Mouse (Mus musculus) kidney, adult 2 months (tissue): ENCODE measurements around the gene Eif3m. TPM values are rescaled to one million over a fixed set of nuclear protein-coding genes. Genes with fewer than 3 reads are reported as not detected.
A peak's percentile ranks its signal among the peaks of the same experiment; 100 is the strongest.

Experiments
- DNase-seq: peaks from one replicate; pipeline ENCODE4 v3.0.0; 2021
- H3K27ac ChIP-seq: fragments of 200-500 bp; 2 replicates; pipeline ENCODE4 v1.5.1; 2012; ENCODE audit warnings: low read depth, low read length, control low read depth, inconsistent platforms; ENCODE audit not compliant: insufficient read depth
- H3K27me3 ChIP-seq: fragments of 200-500 bp; replicated peaks from 2 replicates; pipeline ENCODE4 v1.6.1; 2012; ENCODE audit warnings: mild to moderate bottlenecking, moderate library complexity, low read length, inconsistent platforms; ENCODE audit not compliant: control insufficient read depth, insufficient read depth
- H3K36me3 ChIP-seq: fragments of 200-500 bp; 2 replicates; pipeline ENCODE4 v1.6.1; 2012; ENCODE audit warnings: mild to moderate bottlenecking, moderate library complexity, low read length, inconsistent platforms; ENCODE audit not compliant: control insufficient read depth, insufficient read depth
- H3K4me1 ChIP-seq: fragments of 200-500 bp; 2 replicates; pipeline ENCODE4 v1.6.1; 2011; ENCODE audit warnings: low read length; ENCODE audit not compliant: control insufficient read depth, insufficient read depth
- H3K4me3 ChIP-seq: fragments of 200-500 bp; 2 replicates; pipeline ENCODE4 v1.5.1; 2011; ENCODE audit warnings: mild to moderate bottlenecking, low read depth, low read length, control low read depth; ENCODE audit not compliant: insufficient read depth
- CTCF ChIP-seq: fragments of 200-500 bp; conservative IDR thresholded peaks from 2 replicates; pipeline ENCODE4 v1.5.1; 2011; ENCODE audit warnings: low read depth, mild to moderate bottlenecking, control low read depth, low read length, moderate library complexity, mixed read lengths; ENCODE audit not compliant: insufficient read depth, insufficient read length
- POLR2A ChIP-seq: fragments of 200-500 bp; IDR thresholded peaks from one replicate; pipeline ENCODE4 v1.6.1; 2011; ENCODE audit warnings: low read depth, low read length, control low read depth
- WGBS: fragments of 180-500 bp; shearing (Covaris S2); methylation state at CpG from one replicate; pipeline ENCODE4 v1.1.7; 2018; 5-methylcytosine and 5-hydroxymethylcytosine counted together
- polyA plus RNA-seq: library from polyadenylated mRNA; depleted of rRNA; stranded (reverse); fragments of >200 nt; gene quantifications from 2 replicates; pipeline ENCODE4 v1.2.3, GENCODE M21; 2012; rRNA removed

Eif3m gene
- polyA plus RNA-seq: 35.0 and 44.4 TPM in 2 replicates

- Histone ChIP-seq H3K4me3 (peak within 1 kb of the TSS; percentile 77), H3K27me3 (no peaks in the 10 kb centered on the region; the same call in 1 of the 2 replicates), H3K27ac (peak within 1 kb of the TSS; percentile 78), H3K4me1 (peaks cover 10% of the 10 kb centered on the region; the same call in 1 of the 2 replicates), H3K36me3 (peaks cover 5% of the 10 kb centered on the region)
- DNase-seq: peak; percentile 97
- WGBS: under 1% methylated on average over 25 of the region's 25 CpGs
- TF ChIP-seq POLR2A (no peak), CTCF (no peak)
These were observed at the start of gene Eif3m for GRCm38 (mm10) chr2:105016967-105017287. Gene Eif3m, minus strand, starts transcription at chr2:105017080.

- Histone ChIP-seq H3K36me3 (no peaks in the 10 kb centered on the region), H3K4me1 (no peaks in the 10 kb centered on the region; the same call in 1 of the 2 replicates), H3K27ac (peak overlapping the region; percentile 29; the same call in 1 of the 2 replicates), H3K4me3 (no peak overlapping the region), H3K27me3 (no peaks in the 10 kb centered on the region)
- WGBS: 23% methylated on average over 7 of the region's 7 CpGs
- peak; percentile 32 for DNase-seq
- TF ChIP-seq POLR2A (no peak), CTCF (no peak)
These were observed 46.0 kb upstream of the Eif3m start for GRCm38 (mm10) chr2:105062741-105063372.

GRCm38 (mm10) chr2:105058577-105059116 is 41.8 kb upstream of the Eif3m start:
- Histone ChIP-seq H3K27ac (no peak overlapping the region), H3K4me3 (no peak overlapping the region), H3K4me1 (peaks cover 2% of the 10 kb centered on the region; the same call in 1 of the 2 replicates), H3K27me3 (no peaks in the 10 kb centered on the region), H3K36me3 (no peaks in the 10 kb centered on the region)
- TF ChIP-seq CTCF (no peak), POLR2A (no peak)
- 49% methylated on average over 7 of the region's 7 CpGs for WGBS
- peak; percentile 38 for DNase-seq

GRCm38 (mm10) chr2:105055529-105055928 is 38.6 kb upstream of the Eif3m start:
- no peaks in the 10 kb centered on the region for H3K27me3 ChIP-seq
- no peak overlapping the region for H3K4me3 ChIP-seq
- H3K4me1 ChIP-seq: 0 out of 2 replicates have a peak, but pooled peaks cover 2% of the 10 kb centered on the region
- no peak for DNase-seq
- H3K36me3 ChIP-seq: no peaks in the 10 kb centered on the region
- TF ChIP-seq POLR2A: no peak
- no peak for TF ChIP-seq CTCF
- no peak overlapping the region for H3K27ac ChIP-seq
- 30% methylated on average over 1 of the region's 1 CpGs for WGBS

GRCm38 (mm10) chr2:105048301-105048700 is 31.4 kb upstream of the Eif3m start:
- Histone ChIP-seq H3K4me1 (no peaks in the 10 kb centered on the region), H3K27ac (no peak overlapping the region), H3K4me3 (no peak overlapping the region), H3K27me3 (no peaks in the 10 kb centered on the region), H3K36me3 (no peaks in the 10 kb centered on the region)
- DNase-seq: no peak
- TF ChIP-seq CTCF: no peak
- TF ChIP-seq POLR2A: no peak
- 81% methylated on average over 1 of the region's 1 CpGs for WGBS

GRCm38 (mm10) chr2:105043152-105043551 is 26.3 kb upstream of the Eif3m start:
- Histone ChIP-seq H3K4me3 (no peak overlapping the region), H3K36me3 (no peaks in the 10 kb centered on the region), H3K27me3 (no peaks in the 10 kb centered on the region), H3K4me1 (no peaks in the 10 kb centered on the region), H3K27ac (no peak overlapping the region)
- 30% methylated on average over 4 of the region's 4 CpGs for WGBS
- peak; percentile 24 for DNase-seq
- TF ChIP-seq POLR2A: no peak
- TF ChIP-seq CTCF: no peak

GRCm38 (mm10) chr2:105040859-105041258 is 24.0 kb upstream of the Eif3m start:
- no peak overlapping the region for H3K4me3 ChIP-seq
- peak; percentile 18 for DNase-seq
- no peaks in the 10 kb centered on the region for H3K4me1 ChIP-seq
- no peaks in the 10 kb centered on the region for H3K36me3 ChIP-seq
- H3K27me3 ChIP-seq: no peaks in the 10 kb centered on the region
- no peak overlapping the region; the same call in 1 of the 2 replicates for H3K27ac ChIP-seq
- TF ChIP-seq CTCF: no peak
- no peak for TF ChIP-seq POLR2A
- 70% methylated on average over 4 of the region's 4 CpGs for WGBS

- no peak for TF ChIP-seq CTCF
- TF ChIP-seq POLR2A: no peak
- Histone ChIP-seq H3K27me3 (no peaks in the 10 kb centered on the region), H3K36me3 (no peaks in the 10 kb centered on the region), H3K4me1 (no peaks in the 10 kb centered on the region), H3K27ac (no peak overlapping the region), H3K4me3 (no peak overlapping the region)
- no peak for DNase-seq
- 96% methylated on average over 5 of the region's 5 CpGs for WGBS
These were observed 22.0 kb upstream of the Eif3m start for GRCm38 (mm10) chr2:105038879-105039278.
